Mouse (Mus musculus) frontal cortex, adult (tissue): ENCODE measurements around the gene Zfp593.
A peak's percentile ranks its signal among the peaks of the same experiment; 100 is the strongest.
"Not testable (repeated sequence)": the region's sequence is repeated elsewhere in the genome, so short reads cannot be mapped to it uniquely, and the experiment has no call there.

Experiments
- ATAC-seq: cut with Nextera tagmentation; 2 replicates; pipeline ENCODE4 v1.9.2; 2017; ENCODE audit warnings: mild to moderate bottlenecking, moderate library complexity, mixed read lengths; ENCODE audit not compliant: low TSS enrichment

Gene Zfp593

DNA sequence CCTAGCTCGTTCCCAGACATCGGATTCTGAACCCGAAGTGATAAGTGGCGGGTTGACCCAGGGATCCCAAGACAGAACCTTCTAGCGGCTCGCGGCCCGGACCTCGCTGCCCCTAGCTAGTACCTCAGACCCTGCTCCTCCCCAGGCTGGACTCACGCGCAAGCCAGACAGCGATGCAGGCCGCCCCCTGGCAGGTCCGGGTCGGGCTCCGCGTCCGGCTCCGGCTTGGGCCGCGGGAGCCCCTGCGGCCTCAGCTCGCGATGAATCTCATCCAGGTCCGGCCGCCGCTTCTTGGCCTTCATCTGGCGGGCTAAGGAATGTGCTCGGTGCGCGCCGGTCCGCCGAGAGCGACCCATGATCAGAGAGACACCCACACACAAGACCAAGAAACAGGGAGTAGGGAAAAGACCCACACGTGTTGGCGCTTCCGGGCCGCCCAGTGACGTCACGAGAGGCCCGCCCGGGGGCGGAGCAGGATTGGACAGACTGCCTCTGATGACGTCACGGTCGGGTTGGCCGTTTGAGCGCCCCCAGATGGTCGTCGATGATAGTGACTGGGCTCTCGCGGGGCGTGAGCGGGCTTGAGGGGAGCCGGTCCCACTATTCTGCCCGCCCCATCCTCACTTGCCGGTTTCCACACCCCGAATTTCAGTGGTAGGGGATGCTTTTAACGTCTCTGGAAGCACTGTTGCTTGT is at the start of gene Zfp593:
Gene Zfp593 (minus strand): TSS at position 445 of the 696 bp plus-strand sequence.
- peak; percentile 83 for ATAC-seq

DNA sequence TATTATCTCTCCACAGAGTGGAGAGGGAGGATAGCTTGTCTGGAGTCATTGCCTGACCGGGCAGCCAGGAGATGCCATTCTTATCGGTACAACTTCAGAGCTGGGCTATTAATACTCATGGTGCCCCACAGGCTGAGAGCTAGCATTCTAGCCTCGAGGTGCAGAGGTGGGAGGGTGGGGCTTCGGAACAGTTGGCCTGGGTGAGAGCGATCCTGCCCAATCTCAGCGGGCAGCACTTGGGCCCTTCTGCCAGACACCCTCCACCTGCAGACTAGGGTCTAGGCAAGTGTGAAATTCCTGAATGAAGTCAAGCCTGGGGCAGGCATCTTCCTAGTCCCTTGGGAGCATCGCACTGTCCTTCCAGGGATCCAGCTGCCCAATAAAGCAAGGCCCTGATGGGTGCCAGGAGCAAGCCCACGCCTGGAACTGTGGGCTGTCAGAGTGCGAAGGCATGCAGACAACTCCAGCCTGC is 48.3 kb upstream of the Zfp593 start:
- no peak for ATAC-seq

DNA sequence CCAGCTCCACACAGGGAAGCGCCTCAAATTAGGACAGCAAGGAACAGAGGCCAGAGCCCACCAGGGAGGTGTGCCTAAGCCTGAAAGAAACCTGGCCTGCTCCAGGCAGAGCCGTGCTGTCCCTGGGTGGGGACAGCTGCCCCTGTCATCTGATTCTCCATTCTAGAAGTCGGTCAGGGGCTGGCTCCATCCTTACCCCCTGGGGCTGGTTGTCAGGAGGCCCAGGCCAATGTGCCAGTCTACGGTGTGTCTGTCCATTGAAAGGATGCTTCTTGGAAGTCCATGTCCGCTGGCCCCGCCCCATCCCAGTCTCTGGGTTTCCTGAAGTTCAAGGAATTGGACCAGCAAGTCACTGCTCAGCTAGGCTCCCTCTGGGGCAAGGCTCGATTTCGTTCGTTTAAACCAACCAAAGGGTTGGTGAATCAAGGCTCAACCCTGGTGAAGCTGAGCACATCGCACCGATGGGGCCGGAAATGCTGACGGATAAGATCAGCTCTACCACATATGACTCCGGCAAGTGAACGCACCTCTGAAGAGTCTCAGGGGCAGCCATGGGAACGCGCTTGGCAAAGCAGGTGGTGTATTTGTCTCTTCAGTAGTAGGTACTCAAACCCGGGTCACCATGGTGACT is 47.8 kb upstream of the Zfp593 start:
- no peak for ATAC-seq

DNA sequence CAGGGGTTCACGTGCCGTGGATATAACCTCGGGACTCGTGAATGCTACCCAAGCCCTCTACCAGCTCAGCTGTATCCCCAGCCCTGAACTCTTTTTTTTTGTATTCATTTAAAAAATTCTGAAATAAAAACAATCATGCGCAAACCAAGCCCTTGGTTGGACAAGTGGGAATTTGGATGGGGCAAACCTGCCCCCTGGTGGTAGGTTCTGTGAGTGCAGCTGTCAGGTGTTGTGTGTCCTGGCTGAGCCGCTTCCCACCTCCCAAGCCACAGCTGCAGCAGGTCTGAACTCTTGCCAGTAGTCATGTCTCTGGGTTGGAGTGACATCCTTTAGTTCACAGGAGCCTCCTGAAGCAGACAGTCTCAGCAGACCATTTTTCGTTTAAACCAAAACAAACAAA is 46.7 kb upstream of the Zfp593 start:
- ATAC-seq: no peak

DNA sequence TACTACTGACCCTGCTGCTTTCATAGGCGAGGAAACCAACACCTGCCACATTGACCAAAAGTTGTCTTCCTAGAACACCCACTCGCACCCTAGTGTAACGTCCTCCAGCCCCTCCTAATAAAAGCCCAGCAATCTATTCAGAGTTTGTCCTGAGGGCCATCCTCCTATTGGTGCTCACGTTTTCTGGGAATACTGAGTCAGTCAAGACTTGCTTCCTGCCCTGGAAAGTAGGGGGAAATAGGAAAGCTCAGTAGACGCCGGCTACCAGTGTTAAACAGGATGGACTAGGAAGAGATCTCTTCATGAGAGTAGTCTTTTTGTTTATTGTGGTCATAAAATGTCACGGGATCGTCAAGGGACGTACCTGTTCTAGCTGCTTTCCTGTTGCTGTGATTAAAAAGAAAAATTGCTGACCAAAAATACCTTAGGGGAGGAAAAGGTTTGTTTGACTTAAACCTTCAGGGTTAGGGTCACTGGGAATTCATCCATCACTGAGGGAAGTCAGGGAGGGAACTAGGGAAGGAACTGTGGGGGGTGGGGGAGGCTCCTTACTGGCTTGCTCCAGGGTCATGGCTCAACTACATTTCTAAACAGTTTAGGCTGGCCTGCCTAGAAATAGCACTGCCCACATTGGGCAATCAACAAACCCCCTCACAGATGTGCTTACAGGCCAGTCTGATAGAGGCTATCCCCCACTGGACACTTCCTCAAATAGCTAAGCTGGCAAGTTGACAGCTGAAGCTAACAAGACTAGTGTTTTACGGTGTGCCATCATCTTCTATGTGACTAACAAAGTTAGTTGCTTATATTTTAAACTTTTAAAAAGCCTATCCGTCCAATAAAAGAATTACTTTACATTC is 43.2 kb upstream of the Zfp593 start:
- ATAC-seq: no peak

DNA sequence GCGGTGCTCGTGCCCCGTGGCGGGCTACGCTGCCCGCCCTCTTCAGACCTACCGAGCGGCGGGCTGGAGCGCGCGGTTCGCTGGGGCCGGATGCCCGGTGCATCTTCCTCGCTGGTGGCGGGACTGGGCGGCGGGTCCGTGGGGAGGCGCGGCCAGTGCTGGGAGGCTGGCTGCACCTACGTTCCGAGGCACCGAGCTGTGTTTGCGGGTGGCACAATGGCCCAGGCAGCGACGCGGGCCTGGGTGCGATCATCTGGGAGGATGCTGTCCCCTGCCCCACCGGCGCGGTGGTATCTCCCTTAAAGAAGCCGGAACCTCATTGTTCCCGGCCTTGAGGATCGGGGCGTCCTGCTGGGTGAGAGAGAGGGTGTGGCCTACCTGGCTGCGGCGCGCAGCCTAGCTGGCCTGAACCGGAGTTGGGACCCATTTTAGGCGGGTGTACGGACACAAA is 42.2 kb upstream of the Zfp593 start, which contains the start of gene Pdik1l:
Gene Pdik1l (minus strand): TSS at position 321 of the 451 bp plus-strand sequence.
- ATAC-seq: peak; percentile 84

DNA sequence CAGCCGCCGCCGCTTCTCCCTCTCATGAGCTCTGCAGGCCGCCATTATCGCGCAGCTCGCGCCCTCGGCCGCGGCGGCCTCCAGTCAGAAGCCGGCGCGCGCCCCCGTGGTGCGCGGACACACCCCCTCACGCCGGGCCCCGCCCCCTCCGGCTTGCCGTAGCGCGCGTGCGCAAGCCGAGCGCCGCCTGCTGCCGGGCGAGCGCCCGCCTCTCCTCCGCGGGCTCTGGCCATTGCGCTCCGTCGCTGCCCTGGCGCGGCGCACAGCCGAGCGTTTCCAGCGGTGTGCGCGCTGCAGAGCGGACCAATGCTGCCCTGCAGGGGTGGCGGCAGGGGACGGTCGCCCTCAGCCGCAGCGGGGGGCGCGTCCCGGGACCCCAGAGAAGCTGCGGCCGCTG is 41.8 kb upstream of the Zfp593 start:
- ATAC-seq: peak; percentile 92

DNA sequence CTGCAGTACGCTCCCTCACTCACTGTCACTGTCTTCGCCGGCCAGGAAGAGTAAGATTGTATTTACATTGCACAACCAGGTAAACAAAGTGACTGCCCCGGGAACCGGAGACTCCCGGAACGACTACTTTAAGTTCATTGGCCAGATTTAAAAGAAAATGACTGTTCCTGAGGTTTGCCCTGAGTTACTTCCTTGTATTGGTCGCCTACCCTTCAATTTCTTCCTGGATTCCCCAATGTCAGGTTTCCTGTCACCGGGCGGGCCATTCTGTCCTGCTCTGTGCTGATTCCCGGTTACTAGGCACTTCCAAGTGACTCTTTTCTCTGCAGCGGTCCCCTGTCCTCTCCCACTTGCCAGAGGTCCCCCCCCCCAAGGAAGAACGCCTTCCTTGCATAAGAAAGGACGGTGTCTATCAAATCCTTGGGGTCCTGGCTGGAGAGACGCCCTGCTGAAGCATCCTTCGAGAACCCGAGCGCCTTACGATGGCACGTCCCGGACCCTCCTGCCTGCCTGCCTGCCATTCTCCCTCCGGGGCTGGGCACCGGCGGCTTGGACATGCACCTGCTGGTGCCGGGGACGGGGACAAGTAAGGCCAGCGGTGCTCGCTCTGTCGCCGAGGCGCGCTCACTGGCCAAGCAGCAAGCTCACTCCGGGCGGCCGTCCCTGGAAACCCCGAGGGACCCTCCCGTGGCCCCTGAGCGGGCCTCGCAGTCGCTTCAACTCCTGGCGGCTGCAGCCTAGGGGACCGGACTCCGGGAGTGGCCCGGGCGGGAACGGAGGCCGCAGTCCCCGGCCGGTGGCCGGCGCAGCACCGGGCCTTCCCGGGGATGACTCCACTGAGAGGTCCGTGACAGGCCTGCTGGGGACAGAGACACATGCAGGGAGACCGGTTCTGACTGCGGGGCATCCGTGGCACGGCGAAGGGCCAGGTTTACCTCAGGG is 41.1 kb upstream of the Zfp593 start:
- peak; percentile 41; the same call in 1 of the 2 replicates for ATAC-seq

DNA sequence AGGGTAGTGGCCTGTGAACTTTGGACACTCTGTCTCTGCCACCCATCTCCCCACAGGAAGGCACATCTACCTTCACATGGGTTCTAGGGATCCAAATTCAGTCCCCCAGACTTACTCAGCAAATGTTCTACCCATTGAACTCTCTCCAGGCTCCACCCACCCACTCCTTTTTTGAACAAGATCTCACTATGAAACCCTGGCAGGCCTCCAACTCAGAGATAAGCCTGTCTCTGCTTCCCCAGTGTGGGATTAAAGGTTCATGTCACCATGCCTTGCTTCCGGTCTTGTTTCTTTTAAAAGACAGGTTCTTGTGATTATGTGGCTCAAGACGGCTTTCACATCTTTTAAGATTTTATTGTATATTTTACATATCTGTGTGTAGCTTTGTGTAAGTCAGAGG is 39.5 kb upstream of the Zfp593 start:
- ATAC-seq: no peak

DNA sequence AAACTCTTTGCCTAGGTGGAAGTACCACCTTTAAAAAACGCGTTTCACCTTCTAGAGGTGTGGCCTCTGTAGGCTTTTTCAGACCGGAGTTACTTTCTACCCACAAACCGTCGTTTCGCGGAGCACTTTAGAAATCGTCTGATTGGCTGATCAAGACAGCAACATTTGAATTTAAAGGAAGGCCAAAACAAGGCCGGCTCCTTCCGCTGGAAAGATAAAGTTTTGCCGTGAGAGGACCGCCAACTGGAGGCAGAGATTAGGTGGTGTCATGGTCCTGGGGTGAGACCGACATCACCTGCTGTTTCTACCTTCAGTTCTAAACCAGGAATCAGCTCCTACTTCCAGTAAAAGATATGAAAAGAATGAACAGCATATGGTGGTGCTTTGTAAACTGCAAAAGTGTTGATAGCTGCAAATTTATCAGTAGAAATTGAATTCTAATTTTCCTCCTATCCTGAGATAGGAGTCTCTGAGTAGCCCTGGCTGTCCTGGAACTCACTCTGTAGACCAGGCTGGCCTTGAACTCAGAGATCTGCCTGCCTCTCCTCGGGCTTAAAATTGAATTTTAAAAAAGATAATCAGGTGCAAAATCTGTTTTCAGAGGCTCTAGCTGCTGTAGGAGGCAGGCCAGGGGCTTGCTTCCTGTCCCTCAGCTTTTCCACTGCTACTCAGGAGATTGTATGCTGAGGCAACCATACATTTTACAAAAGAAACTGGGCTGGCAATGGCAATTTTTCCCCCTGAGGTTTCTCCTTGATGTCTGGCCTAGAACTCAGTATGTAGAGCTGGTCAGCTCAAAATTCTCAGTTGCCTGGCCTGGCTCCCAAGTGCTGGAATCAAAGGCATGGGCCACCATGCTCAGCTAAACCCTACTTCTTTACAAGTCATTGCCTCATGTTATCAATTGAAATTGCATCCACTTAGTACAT is 28.3 kb upstream of the Zfp593 start:
- ATAC-seq: no peak

DNA sequence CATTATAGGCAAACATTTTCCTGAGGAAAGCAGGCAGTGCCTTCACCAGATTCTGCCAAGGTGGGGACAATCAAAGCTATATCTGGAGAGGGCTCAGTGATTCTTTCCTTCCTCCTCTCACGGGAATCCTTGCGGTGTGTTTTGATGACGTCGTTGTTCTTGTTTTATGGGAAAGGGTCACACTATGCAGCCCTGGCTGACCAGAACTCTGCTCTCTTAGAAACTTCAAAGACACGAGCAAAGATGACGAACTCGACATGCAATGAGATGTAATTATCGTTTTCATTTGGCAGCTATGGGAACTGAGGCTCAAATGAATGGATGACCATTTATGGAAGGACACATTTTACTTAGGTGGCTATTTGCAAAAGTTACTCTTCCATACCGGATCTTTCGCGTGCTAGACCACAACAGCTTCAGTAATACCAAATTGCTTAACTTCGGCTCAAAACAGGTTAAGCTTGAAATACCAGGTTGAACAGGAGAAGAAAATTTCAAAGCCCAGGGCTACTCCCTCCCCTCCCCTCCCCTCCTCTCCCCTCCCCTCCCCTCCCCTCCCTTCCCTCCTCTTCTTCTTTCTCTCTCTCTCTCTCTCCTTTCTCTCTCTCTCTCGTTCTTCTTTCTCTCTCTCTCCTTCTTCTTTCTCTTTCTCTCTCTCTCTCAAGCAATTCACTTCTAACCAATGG is 27.5 kb upstream of the Zfp593 start:
- ATAC-seq: no peak

DNA sequence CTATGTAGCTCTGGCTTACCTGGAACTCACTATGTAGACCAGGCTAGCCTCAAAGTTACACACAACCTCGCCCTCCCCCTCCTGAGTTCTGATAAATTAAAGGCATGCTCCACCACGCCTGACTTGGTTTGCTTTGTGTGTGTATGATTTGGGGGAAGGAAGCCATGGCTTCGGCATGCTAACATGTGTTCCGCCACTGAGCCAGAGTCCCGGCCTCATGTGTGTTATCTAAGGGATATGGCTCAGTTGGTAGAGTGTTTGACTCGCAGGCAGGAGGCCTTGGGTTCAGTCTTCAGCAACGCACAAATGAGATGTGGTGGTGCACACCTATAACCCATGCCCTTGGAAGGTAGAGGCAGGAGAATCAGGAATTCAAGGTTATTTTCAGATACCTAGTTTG is 26.6 kb upstream of the Zfp593 start:
- no peak for ATAC-seq

DNA sequence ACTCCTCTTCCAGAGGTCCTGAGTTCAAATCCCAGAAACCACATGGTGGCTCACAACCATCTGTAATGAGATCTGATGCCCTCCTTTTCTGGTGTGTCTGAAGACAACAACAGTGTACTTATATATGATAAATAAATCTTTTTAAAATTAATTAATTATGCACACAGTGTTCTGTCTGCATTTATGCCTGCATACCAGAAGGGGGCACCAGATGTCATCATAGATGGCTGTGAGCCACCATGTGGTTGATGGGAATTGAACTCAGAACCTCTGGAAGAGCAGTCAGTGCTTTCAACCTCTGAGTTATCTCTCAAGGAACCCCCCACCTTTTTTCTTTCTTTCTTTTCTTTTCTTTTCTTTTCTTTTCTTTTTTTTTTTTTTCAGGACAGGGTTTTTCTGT is 24.2 kb upstream of the Zfp593 start:
- ATAC-seq: not testable (repeated sequence)

DNA sequence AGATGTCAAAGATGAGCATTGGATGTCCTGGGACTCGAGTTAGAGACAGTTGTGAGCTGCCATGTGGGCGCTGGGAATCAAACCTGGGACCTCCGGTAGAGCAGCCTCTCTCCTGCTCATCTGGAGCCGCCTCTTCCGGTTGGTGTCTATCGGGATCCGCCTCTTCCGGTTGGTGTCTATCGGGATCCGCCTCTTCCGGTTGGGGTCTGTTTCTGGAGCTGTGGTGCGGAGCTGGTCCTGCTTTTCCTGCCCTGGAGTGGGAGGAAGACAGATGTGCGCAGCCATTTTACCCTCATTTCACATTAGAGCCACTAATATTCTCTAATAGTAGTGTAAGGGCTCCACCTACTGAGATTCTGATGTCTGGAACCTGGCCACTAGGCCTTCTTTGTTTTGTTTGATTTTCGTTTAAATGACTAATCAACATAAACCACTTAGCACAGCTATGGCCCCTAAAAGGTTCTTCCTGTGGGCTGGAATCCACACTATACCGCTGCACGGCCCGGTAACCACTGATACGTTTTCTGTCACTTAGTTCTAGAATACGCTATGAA is 22.8 kb upstream of the Zfp593 start:
- ATAC-seq: no peak

DNA sequence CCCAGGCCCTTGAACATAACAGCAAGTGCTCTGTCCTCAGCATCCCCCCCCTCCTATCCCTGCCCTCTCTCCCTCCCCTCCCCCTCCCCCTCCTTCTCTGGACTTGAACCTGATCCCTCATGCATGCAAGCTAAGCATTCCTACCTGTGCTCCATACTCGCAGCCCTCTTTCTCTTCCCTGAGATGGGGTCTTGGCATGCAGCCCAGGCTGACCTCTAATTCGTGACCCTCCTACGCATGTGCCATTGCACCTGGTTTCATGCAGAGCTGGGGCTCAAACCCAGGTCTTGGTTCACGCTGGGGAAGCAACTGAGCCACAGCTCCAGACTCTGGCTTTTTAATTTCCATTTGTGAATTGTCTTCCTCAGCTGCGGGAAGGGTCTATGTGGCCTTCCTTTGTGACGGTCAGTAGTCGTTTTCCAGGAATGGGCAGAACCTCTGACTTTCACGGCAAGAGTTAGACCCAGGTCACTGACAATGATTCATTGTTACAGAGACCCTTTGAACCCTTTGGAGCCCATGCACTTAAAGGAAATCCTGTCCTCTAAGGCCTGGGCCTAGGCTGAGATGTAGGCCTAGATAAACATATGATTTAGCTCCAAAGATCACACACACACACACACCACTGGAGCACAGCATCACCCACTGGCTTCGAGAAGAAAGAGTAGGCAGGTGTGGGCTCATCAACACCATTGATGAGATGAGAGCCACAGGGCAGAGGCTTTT is 20.6 kb upstream of the Zfp593 start:
- ATAC-seq: no peak

DNA sequence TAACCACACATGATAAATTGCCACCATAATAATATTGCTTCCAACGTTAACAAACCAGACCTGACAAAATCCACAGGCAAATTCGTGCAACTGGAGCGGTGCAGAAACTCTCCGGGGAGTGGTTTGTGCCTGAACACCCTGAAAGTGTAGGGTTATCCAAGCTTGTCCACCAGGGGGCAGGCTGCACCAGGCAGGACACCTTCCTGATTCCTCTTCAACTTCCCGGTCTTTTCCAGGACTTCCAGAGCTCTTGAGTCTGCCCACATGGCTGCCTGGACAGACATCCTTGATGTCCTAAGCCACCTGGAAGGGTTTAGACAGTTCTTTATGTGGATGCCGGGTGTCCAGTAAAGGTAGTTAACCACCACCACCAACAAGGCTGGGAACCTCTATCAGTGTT is 17.8 kb upstream of the Zfp593 start:
- ATAC-seq: no peak; the same call in 1 of the 2 replicates

DNA sequence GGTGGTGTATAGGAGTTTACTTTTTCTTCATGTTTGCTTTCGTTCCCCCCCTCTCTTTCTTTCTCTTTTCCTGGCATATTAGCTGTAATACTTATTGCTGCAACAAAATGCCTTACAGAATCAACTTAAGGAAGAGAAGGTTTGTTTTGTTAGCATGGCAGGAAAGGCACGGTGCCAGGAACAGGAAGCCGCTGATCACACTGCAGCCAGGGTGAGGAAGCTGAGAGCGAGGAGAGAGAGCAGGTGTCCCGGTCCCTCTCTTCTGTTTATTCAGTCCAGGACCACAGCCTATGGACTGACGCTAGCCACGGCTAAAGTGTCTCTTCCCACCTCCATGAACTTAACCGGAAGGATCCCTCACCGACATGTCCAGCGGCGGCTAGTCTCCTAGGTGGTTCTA is 13.0 kb upstream of the Zfp593 start:
- no peak for ATAC-seq

DNA sequence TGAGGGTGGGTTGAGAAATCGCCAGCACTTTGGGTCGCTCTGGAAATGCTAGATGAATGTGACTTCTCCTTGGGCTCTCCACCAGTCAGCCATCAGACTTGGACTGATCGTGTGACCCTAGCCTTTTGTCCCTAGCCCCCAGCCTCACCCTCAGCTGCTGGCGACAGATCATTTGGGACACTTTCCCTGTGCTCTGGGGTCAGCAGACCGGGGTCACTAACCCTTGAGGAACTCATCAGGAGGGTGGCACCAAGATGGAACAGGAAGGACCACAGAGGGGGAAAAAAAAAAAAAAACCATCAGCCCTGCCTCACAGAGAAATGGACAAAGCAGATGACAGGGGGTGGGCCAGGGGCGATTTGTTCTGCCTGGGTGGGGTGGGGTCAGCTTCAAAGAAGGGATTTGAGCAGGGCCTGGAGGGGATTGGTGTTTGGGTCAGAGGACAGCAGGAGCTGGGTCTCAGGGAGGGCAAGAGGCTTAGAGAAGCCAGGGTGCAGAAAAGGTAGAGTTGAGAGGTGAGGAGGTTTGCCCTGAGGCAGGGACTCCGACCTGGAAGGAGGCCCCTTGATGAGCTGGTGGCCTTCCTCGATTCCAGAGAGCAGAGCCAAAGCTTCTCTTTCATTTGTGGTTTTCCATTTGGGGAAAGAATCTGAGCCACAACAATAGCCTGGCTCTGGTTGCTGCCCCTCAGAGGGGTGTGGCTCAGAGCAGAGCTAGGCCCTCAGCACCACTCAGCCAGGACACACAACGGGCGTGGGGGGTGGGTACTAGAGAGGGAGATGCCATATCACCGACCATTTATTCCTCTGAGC is 12.0 kb upstream of the Zfp593 start:
- no peak for ATAC-seq
